ENCODE assay signal across 10 mouse cellular contexts in the genomic region with DNA sequence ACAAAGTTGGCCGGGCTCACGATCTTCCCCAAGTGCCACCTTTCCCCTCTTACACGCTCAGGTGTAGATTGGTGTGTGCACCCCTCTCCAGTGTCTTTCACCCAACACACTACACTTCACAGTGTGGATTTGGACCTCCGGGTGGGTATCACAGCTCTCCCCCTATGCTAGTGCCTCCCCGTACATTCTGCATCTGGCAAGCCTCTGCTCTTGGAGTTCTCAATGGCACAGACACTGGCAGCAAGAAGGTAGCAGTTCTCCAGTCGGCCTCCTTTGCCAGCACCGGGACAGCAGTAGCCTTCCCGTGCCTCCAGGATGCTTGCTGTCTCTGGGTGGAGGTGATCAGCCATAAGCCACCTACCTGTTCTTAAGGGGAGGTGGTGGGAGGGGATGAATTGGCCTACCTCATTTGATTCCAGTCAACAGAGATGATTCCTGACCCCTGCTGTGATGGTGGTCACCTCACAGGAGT. TPM values are rescaled to one million over a fixed set of nuclear protein-coding genes. Genes with fewer than 3 reads are reported as not detected.
A peak's percentile ranks its signal among the peaks of the same experiment; 100 is the strongest.
DNase-seq lines count a peak whose midpoint lies in the region; ATAC-seq and TF ChIP-seq lines count a peak whose summit lies in the region.
"Had no signal": no experiment of that assay in that cellular context is flagged by ENCODE, and none has a peak within 500 bp of the region (broad histone marks: within the 10 kb centered on the region; RNA-seq: fewer than 3 reads in every experiment).

No protein-coding gene starts in this region.

- WGBS in kidney, postnatal 0 days = 80% methylated on average over 8 of the region's 8 CpGs
- 82% methylated on average over 8 of the region's 8 CpGs for WGBS in forebrain, embryonic 13.5 days
- WGBS in hindbrain, embryonic 16.5 days = 85% methylated on average over 8 of the region's 8 CpGs
- 79% methylated on average over 8 of the region's 8 CpGs for WGBS in midbrain, embryonic 12.5 days

- ATAC-seq in kidney, postnatal 0 days (replicated peaks; ENCODE audit: low FRiP score, low read depth) = peak; percentile 6; the same call in 1 of the 2 replicates
- ATAC-seq in forebrain, embryonic 13.5 days = peak; percentile 3; the same call in 1 of the 2 replicates
- peak; percentile 18; the same call in 1 of the 2 replicates for ATAC-seq in hindbrain, embryonic 16.5 days
- peak; percentile 20; the same call in 1 of the 2 replicates for ATAC-seq in midbrain, embryonic 12.5 days (ENCODE audit: low FRiP score, low read depth)
- ATAC-seq in granulocyte monocyte progenitor cell, adult 5-6 weeks (replicated peaks; ENCODE audit: poor library complexity, severe bottlenecking) = no peak

- no peak for DNase-seq in kidney, postnatal 0 days (ENCODE audit: low spot score)
- no peak for DNase-seq in kidney, adult 11 months
- DNase-seq in spleen, postnatal 4 days (ENCODE audit: low spot score in 2 of 2) = no peak
- no peak for DNase-seq in adrenal gland, adult 18-20 months (ENCODE audit: low spot score in 2 of 2)

- H3K4me3 ChIP-seq in kidney, postnatal 0 days (replicated peaks; ENCODE audit: low read depth, low read length) = no peak overlapping the region
- H3K4me3 ChIP-seq in forebrain, embryonic 13.5 days = no peak overlapping the region
- no peak overlapping the region for H3K4me3 ChIP-seq in hindbrain, embryonic 16.5 days (ENCODE audit: low read length)
- no peak overlapping the region for H3K4me3 ChIP-seq in midbrain, embryonic 12.5 days

- H3K4me1 ChIP-seq in kidney, postnatal 0 days (replicated peaks; ENCODE audit: insufficient read depth, low read length) = peaks cover 5% of the 10 kb centered on the region; the same call in 1 of the 2 replicates
- H3K4me1 ChIP-seq in forebrain, embryonic 13.5 days = peaks cover 8% of the 10 kb centered on the region
- H3K4me1 ChIP-seq in hindbrain, embryonic 16.5 days (ENCODE audit: control insufficient read depth, insufficient read depth, low read depth, low read length) = peaks cover 9% of the 10 kb centered on the region
- peaks cover 12% of the 10 kb centered on the region; the same call in 1 of the 2 replicates for H3K4me1 ChIP-seq in midbrain, embryonic 12.5 days

- no peak for TF ChIP-seq CTCF in kidney, postnatal 0 days (IDR thresholded peaks at IDR 0.05; ENCODE audit: low read depth)

- no peaks in the 10 kb centered on the region for H3K27me3 ChIP-seq in kidney, postnatal 0 days (ENCODE audit: insufficient read depth, low read length)
- H3K27me3 ChIP-seq in forebrain, embryonic 13.5 days = no peaks in the 10 kb centered on the region
- no peaks in the 10 kb centered on the region for H3K27me3 ChIP-seq in hindbrain, embryonic 16.5 days (replicated peaks; ENCODE audit: control insufficient read depth, insufficient read depth, low read length)
- H3K27me3 ChIP-seq in midbrain, embryonic 12.5 days = no peaks in the 10 kb centered on the region
- H3K27me3 ChIP-seq: stomach, embryonic 15.5 days had no signal

- no peaks in the 10 kb centered on the region for H3K9me3 ChIP-seq in kidney, postnatal 0 days (replicated peaks; ENCODE audit: low read length)
- H3K9me3 ChIP-seq in forebrain, embryonic 13.5 days (replicated peaks) = no peaks in the 10 kb centered on the region
- H3K9me3 ChIP-seq in hindbrain, embryonic 16.5 days (ENCODE audit: control insufficient read depth, low read length) = no peaks in the 10 kb centered on the region
- no peaks in the 10 kb centered on the region for H3K9me3 ChIP-seq in midbrain, embryonic 12.5 days
- H3K9me3 ChIP-seq: stomach, embryonic 15.5 days had no signal

- H3K36me3 ChIP-seq in kidney, postnatal 0 days (ENCODE audit: insufficient read depth, low read length) = peaks cover 46% of the 10 kb centered on the region
- peaks cover 48% of the 10 kb centered on the region for H3K36me3 ChIP-seq in forebrain, embryonic 13.5 days (ENCODE audit: poor library complexity, severe bottlenecking)
- H3K36me3 ChIP-seq in hindbrain, embryonic 16.5 days (ENCODE audit: control insufficient read depth, insufficient read depth, low read length) = peaks cover 38% of the 10 kb centered on the region
- peaks cover 45% of the 10 kb centered on the region for H3K36me3 ChIP-seq in midbrain, embryonic 12.5 days

- H3K4me2 ChIP-seq in kidney, postnatal 0 days (ENCODE audit: low read length) = peak overlapping the region; percentile 48
- peak overlapping the region; percentile 49 for H3K4me2 ChIP-seq in forebrain, embryonic 13.5 days
- no peak overlapping the region; the same call in 1 of the 2 replicates for H3K4me2 ChIP-seq in hindbrain, embryonic 16.5 days (ENCODE audit: low read length)
- H3K4me2 ChIP-seq in midbrain, embryonic 12.5 days (replicated peaks) = no peak overlapping the region

- H3K9ac ChIP-seq in kidney, postnatal 0 days (ENCODE audit: low read depth, low read length) = 0 out of 2 replicates have a peak overlapping the region, but pooled peaks have one; percentile 35
- H3K9ac ChIP-seq in forebrain, embryonic 13.5 days = peak overlapping the region; percentile 3
- peak overlapping the region; percentile 48; the same call in 1 of the 2 replicates for H3K9ac ChIP-seq in hindbrain, embryonic 16.5 days (ENCODE audit: low read depth, low read length)
- 0 out of 2 replicates have a peak overlapping the region, but pooled peaks have one; percentile 7 for H3K9ac ChIP-seq in midbrain, embryonic 12.5 days (replicated peaks)
- H3K9ac ChIP-seq: stomach, embryonic 15.5 days had no signal

- H3K27ac ChIP-seq in kidney, postnatal 0 days = no peak overlapping the region
- no peak overlapping the region for H3K27ac ChIP-seq in forebrain, embryonic 13.5 days
- no peak overlapping the region for H3K27ac ChIP-seq in hindbrain, embryonic 16.5 days (ENCODE audit: low read depth, low read length)
- H3K27ac ChIP-seq in midbrain, embryonic 12.5 days (replicated peaks) = peak overlapping the region; percentile 56; the same call in 1 of the 2 replicates
- H3K27ac ChIP-seq: layer of hippocampus, adult 2 months; stomach, embryonic 15.5 days had no signal

RNA-seq across cellular contexts. Expression of a gene that starts 10.9 kb away (rescaled TPM):
- polyA plus RNA-seq in kidney, postnatal 0 days (2015; fragmentation: Nextera tagmentation; extraction: Ambion mirVana) = 0.20 and 0.28 TPM in 2 replicates
- 0.08 and 0.18 TPM in 2 replicates for polyA plus RNA-seq in forebrain, embryonic 13.5 days (2015; fragmentation: Nextera tagmentation; extraction: Ambion mirVana)
- polyA plus RNA-seq in hindbrain, embryonic 16.5 days (2015; fragmentation: Nextera tagmentation; extraction: Ambion mirVana) = 0.35 and 0.56 TPM in 2 replicates
- 0.12 and 0.15 TPM in 2 replicates for polyA plus RNA-seq in midbrain, embryonic 12.5 days (2016; fragmentation: Nextera tagmentation; extraction: Ambion mirVana)
- total RNA-seq in granulocyte monocyte progenitor cell, adult 5-6 weeks (2014; fragmentation: Nextera tagmentation) = not detected in 2 replicates
- total RNA-seq in granulocyte monocyte progenitor cell, adult 5-6 weeks (2017) = not detected in 2 replicates
- total RNA-seq in adrenal gland, adult 18-20 months (2021) = not detected

RNA-seq across cellular contexts. Expression of a gene that starts 11.5 kb away (rescaled TPM):
- polyA plus RNA-seq in kidney, postnatal 0 days (2015; fragmentation: Nextera tagmentation; extraction: Ambion mirVana) = 8.1 and 9.8 TPM in 2 replicates
- polyA plus RNA-seq in forebrain, embryonic 13.5 days (2015; fragmentation: Nextera tagmentation; extraction: Ambion mirVana) = 9.6 and 10.8 TPM in 2 replicates
- polyA plus RNA-seq in hindbrain, embryonic 16.5 days (2015; fragmentation: Nextera tagmentation; extraction: Ambion mirVana) = 9.1 and 11.4 TPM in 2 replicates
- 21.5 and 22.4 TPM in 2 replicates for polyA plus RNA-seq in midbrain, embryonic 12.5 days (2016; fragmentation: Nextera tagmentation; extraction: Ambion mirVana)
- 8.8 and 12.8 TPM in 2 replicates for total RNA-seq in granulocyte monocyte progenitor cell, adult 5-6 weeks (2014; fragmentation: Nextera tagmentation)
- 12.4 and 14.7 TPM in 2 replicates for total RNA-seq in granulocyte monocyte progenitor cell, adult 5-6 weeks (2017)
- 10 to 100 TPM; 14.8 to 17.6 TPM for total RNA-seq in adrenal gland, adult 18-20 months (2021)

RNA-seq across cellular contexts. Expression of a gene that starts 19.5 kb away (rescaled TPM):
- 8.4 and 8.9 TPM in 2 replicates for polyA plus RNA-seq in kidney, postnatal 0 days (2015; fragmentation: Nextera tagmentation; extraction: Ambion mirVana)
- polyA plus RNA-seq in forebrain, embryonic 13.5 days (2015; fragmentation: Nextera tagmentation; extraction: Ambion mirVana) = 9.3 and 12.4 TPM in 2 replicates
- polyA plus RNA-seq in hindbrain, embryonic 16.5 days (2015; fragmentation: Nextera tagmentation; extraction: Ambion mirVana) = 8.4 and 13.7 TPM in 2 replicates
- polyA plus RNA-seq in midbrain, embryonic 12.5 days (2016; fragmentation: Nextera tagmentation; extraction: Ambion mirVana) = 27.6 and 28.0 TPM in 2 replicates
- 4.1 and 7.6 TPM in 2 replicates for total RNA-seq in granulocyte monocyte progenitor cell, adult 5-6 weeks (2014; fragmentation: Nextera tagmentation)
- total RNA-seq in granulocyte monocyte progenitor cell, adult 5-6 weeks (2017) = 2.4 and 3.3 TPM in 2 replicates
- total RNA-seq in adrenal gland, adult 18-20 months (2021) = 1 to 10 TPM; 8.2 to 9.0 TPM

RNA-seq across cellular contexts. Expression of a gene that starts 26.8 kb away (rescaled TPM):
- 85.3 and 86.0 TPM in 2 replicates for polyA plus RNA-seq in kidney, postnatal 0 days (2015; fragmentation: Nextera tagmentation; extraction: Ambion mirVana)
- polyA plus RNA-seq in forebrain, embryonic 13.5 days (2015; fragmentation: Nextera tagmentation; extraction: Ambion mirVana) = 71.0 and 72.3 TPM in 2 replicates
- polyA plus RNA-seq in hindbrain, embryonic 16.5 days (2015; fragmentation: Nextera tagmentation; extraction: Ambion mirVana) = 163 and 175 TPM in 2 replicates
- polyA plus RNA-seq in midbrain, embryonic 12.5 days (2016; fragmentation: Nextera tagmentation; extraction: Ambion mirVana) = 41.3 and 44.6 TPM in 2 replicates
- total RNA-seq in granulocyte monocyte progenitor cell, adult 5-6 weeks (2014; fragmentation: Nextera tagmentation) = 13.8 and 15.3 TPM in 2 replicates
- 6.5 and 13.5 TPM in 2 replicates for total RNA-seq in granulocyte monocyte progenitor cell, adult 5-6 weeks (2017)
- total RNA-seq in adrenal gland, adult 18-20 months (2021) = 10 to 100 TPM; 66.9 to 90.4 TPM

RNA-seq across cellular contexts. Expression of a gene that starts 50.3 kb away (rescaled TPM):
- polyA plus RNA-seq in kidney, postnatal 0 days (2015; fragmentation: Nextera tagmentation; extraction: Ambion mirVana) = 16.8 and 19.7 TPM in 2 replicates
- polyA plus RNA-seq in forebrain, embryonic 13.5 days (2015; fragmentation: Nextera tagmentation; extraction: Ambion mirVana) = 17.0 and 18.9 TPM in 2 replicates
- polyA plus RNA-seq in hindbrain, embryonic 16.5 days (2015; fragmentation: Nextera tagmentation; extraction: Ambion mirVana) = 6.5 and 11.9 TPM in 2 replicates
- 20.2 and 24.0 TPM in 2 replicates for polyA plus RNA-seq in midbrain, embryonic 12.5 days (2016; fragmentation: Nextera tagmentation; extraction: Ambion mirVana)
- not detected in 2 replicates for total RNA-seq in granulocyte monocyte progenitor cell, adult 5-6 weeks (2014; fragmentation: Nextera tagmentation)
- not detected in 2 replicates for total RNA-seq in granulocyte monocyte progenitor cell, adult 5-6 weeks (2017)
- 10 to 100 TPM; 17.4 to 21.4 TPM for total RNA-seq in adrenal gland, adult 18-20 months (2021)

Comparison
In these comparisons a context has a peak if more than half of its experiments do, and no peak if none do; other contexts are left out.
1. H3K4me2 ChIP-seq: peak in kidney, postnatal 0 days (single experiment) and forebrain, embryonic 13.5 days (single experiment); none in hindbrain, embryonic 16.5 days (single experiment) and midbrain, embryonic 12.5 days (single experiment).
2. Peak in every context shown above with its lines, with median percentiles within 50 percentile points of each other: H3K9ac ChIP-seq.